Mouse (Mus musculus) CH12.LX (cell line): ENCODE measurements at regions not wholly inside any gene's neighbourhood (a gene's known extent, or its start where the extent isn't known, plus 50 kb on each side); places are given as distances from the start of the nearest gene placed in this dataset.

Experiments used
- DNase-seq: peaks from one replicate; pipeline ENCODE4 v3.0.0-alpha.2; 2013; ENCODE audit errors: extremely low read depth
- H3K27ac ChIP-seq: 2 replicates; pipeline ENCODE4 v1.5.1; 2012; ENCODE audit warnings: low read depth, mild to moderate bottlenecking, control low read depth, moderate library complexity; ENCODE audit not compliant: insufficient read depth
- H3K27me3 ChIP-seq: replicated peaks from 2 replicates; pipeline ENCODE3; 2012; ENCODE audit warnings: inconsistent platforms
- H3K36me3 ChIP-seq, 2 experiments: replicated peaks in 1 of 2; 2 replicates each; pipeline versions ENCODE3 to v1.6.1; 2012; ENCODE audit warnings: inconsistent platforms in 1 of 2, low read length in 1 of 2, mild to moderate bottlenecking in 1 of 2, mixed read lengths in 1 of 2, moderate library complexity in 1 of 2; ENCODE audit not compliant: control insufficient read depth in 1 of 2, insufficient read depth in 1 of 2
- H3K4me1 ChIP-seq, 2 experiments: 2 replicates each; pipeline ENCODE4 v1.6.1; 2012; ENCODE audit warnings: inconsistent platforms in 1 of 2, moderate library complexity in 1 of 2; ENCODE audit not compliant: insufficient read depth in 2 of 2, control insufficient read depth in 1 of 2
- H3K4me2 ChIP-seq: 2 replicates; pipeline ENCODE4 v1.6.1; 2012; ENCODE audit warnings: low read depth, mild to moderate bottlenecking, control low read depth; ENCODE audit not compliant: poor library complexity, insufficient read depth, severe bottlenecking
- H3K4me3 ChIP-seq, 3 experiments: fragments of 150-350 bp in 1 of 3; sonication (generic) in 1 of 3; replicated peaks in 1 of 3; 2 replicates each; pipeline versions ENCODE3 to v1.5.1; 2011 to 2012; ENCODE audit warnings: low read depth in 2 of 3, low read length in 2 of 3, mild to moderate bottlenecking in 2 of 3, moderate library complexity in 2 of 3, control low read depth in 1 of 3, improper control_type of control experiment in 1 of 3, inconsistent platforms in 1 of 3, mixed read lengths in 1 of 3; ENCODE audit not compliant: poor library complexity in 1 of 3
- H3K79me2 ChIP-seq: replicated peaks from 2 replicates; pipeline ENCODE4 v1.6.1; 2012; ENCODE audit warnings: mild to moderate bottlenecking, moderate library complexity; ENCODE audit not compliant: control insufficient read depth, poor library complexity, insufficient read depth, severe bottlenecking; ENCODE audit errors: extremely low read depth
- H3K9ac ChIP-seq: 2 replicates; pipeline ENCODE4 v1.6.1; 2012; ENCODE audit warnings: low read depth, mild to moderate bottlenecking, control low read depth, moderate library complexity; ENCODE audit not compliant: insufficient read depth
- H3K9me3 ChIP-seq: replicated peaks from 2 replicates; pipeline ENCODE3; 2012; ENCODE audit warnings: low read length, inconsistent platforms, mixed read lengths
- CTCF ChIP-seq, 2 experiments: IDR thresholded peaks in 1 of 2; conservative IDR thresholded peaks in 1 of 2; 2 replicates each; pipeline ENCODE4 v1.5.1; 2011 to 2012; ENCODE audit warnings: low read depth in 2 of 2, low read length in 2 of 2, improper control_type of control experiment in 1 of 2, inconsistent platforms in 1 of 2, mild to moderate bottlenecking in 1 of 2, moderate library complexity in 1 of 2
- E2F4 ChIP-seq: IDR thresholded peaks from 2 replicates; pipeline ENCODE4 v1.6.1; 2011; ENCODE audit warnings: low read depth, low read length, improper control_type of control experiment; ENCODE audit not compliant: insufficient replicate concordance
- ELF1 ChIP-seq: IDR thresholded peaks from 2 replicates; pipeline ENCODE4 v1.6.1; 2014; ENCODE audit warnings: low read depth, mild to moderate bottlenecking, inconsistent platforms, low read length, improper control_type of control experiment
- EP300 ChIP-seq: IDR thresholded peaks from 2 replicates; pipeline ENCODE4 v1.6.1; 2011; ENCODE audit warnings: low read length, improper control_type of control experiment
- ETS1 ChIP-seq: conservative IDR thresholded peaks from 2 replicates; pipeline ENCODE4 v1.6.1; 2012; ENCODE audit warnings: low read depth, mild to moderate bottlenecking, inconsistent platforms, low read length, improper control_type of control experiment, moderate library complexity
- JUN ChIP-seq: IDR thresholded peaks from 2 replicates; pipeline ENCODE4 v1.6.1; 2011; ENCODE audit warnings: low read depth, mild to moderate bottlenecking, low read length, improper control_type of control experiment, moderate library complexity; ENCODE audit not compliant: insufficient read depth
- KAT2A ChIP-seq: IDR thresholded peaks from 2 replicates; pipeline ENCODE4 v1.6.1; 2012; ENCODE audit warnings: low read length, improper control_type of control experiment, inconsistent platforms; ENCODE audit not compliant: insufficient replicate concordance
- MAFK ChIP-seq: IDR thresholded peaks from 2 replicates; pipeline ENCODE4 v1.6.1; 2011; ENCODE audit warnings: low read length, improper control_type of control experiment; ENCODE audit not compliant: insufficient replicate concordance
- MYC ChIP-seq: IDR thresholded peaks from 2 replicates; pipeline ENCODE4 v1.6.1; 2011; ENCODE audit warnings: low read depth, mild to moderate bottlenecking, improper control_type of control experiment, low read length
- NELFE ChIP-seq: IDR thresholded peaks from 2 replicates; pipeline ENCODE4 v1.6.1; 2011; ENCODE audit warnings: low read depth, low read length, improper control_type of control experiment
- POLR2AphosphoS2 ChIP-seq: IDR thresholded peaks from 2 replicates; pipeline ENCODE4 v1.6.1; 2011; ENCODE audit warnings: low read depth, low read length, improper control_type of control experiment
- RCOR1 ChIP-seq: conservative IDR thresholded peaks from 2 replicates; pipeline ENCODE4 v1.6.1; 2012; ENCODE audit warnings: low read depth, mild to moderate bottlenecking, inconsistent platforms, low read length, improper control_type of control experiment
- USF1 ChIP-seq: IDR thresholded peaks from 2 replicates; pipeline ENCODE4 v1.6.1; 2014; ENCODE audit warnings: low read depth, mild to moderate bottlenecking, inconsistent platforms, low read length, improper control_type of control experiment
- USF2 ChIP-seq: conservative IDR thresholded peaks from 2 replicates; pipeline ENCODE4 v1.6.1; 2011; ENCODE audit warnings: low read depth, low read length, improper control_type of control experiment
- ZC3H11A ChIP-seq: IDR thresholded peaks from 2 replicates; pipeline ENCODE4 v1.6.1; 2012; ENCODE audit warnings: low read depth, mild to moderate bottlenecking, inconsistent platforms, low read length, improper control_type of control experiment
- ZMIZ1 ChIP-seq: IDR thresholded peaks from 2 replicates; pipeline ENCODE4 v1.6.1; 2012; ENCODE audit warnings: low read depth, mild to moderate bottlenecking, inconsistent platforms, low read length, improper control_type of control experiment
- dilution Hi-C: fragments of 300-500 bp; cut with MboI; formaldehyde crosslinking; loops from 2 replicates; pipeline ENCODE4 v1.14.3; 2020; ENCODE audit warnings: low sequenced_read_pairs; ENCODE audit not compliant: extremely low pct_unique_long_range_greater_than_20kb, extremely low pct_ligation_motif_present
- in situ Hi-C: fragments of 300-500 bp; cut with MboI; formaldehyde crosslinking; loops from 3 replicates; pipeline ENCODE4 v1.14.3; 2019; ENCODE audit warnings: low sequenced_read_pairs, low pct_ligation_motif_present, low pct_unique_long_range_greater_than_20kb, mixed read lengths

GRCm38 (mm10) chr11:55919066-55919465 lies 121.7 kb downstream of the Nmur2 start:
- no peak overlapping the region for H3K9ac ChIP-seq
- H3K36me3 ChIP-seq = no peaks in the 10 kb centered on the region
- H3K79me2 ChIP-seq = no peaks in the 10 kb centered on the region
- TF ChIP-seq EP300 (no peak), ZC3H11A (no peak)
- H3K27ac ChIP-seq = no peak overlapping the region
- no peaks in the 10 kb centered on the region for H3K9me3 ChIP-seq
- dilution Hi-C loops = no loop called here
- no peaks in the 10 kb centered on the region for H3K4me1 ChIP-seq
- H3K4me3 ChIP-seq = no peak overlapping the region
- DNase-seq = no peak
- peaks cover 74% of the 10 kb centered on the region for H3K27me3 ChIP-seq
- H3K4me2 ChIP-seq = no peak overlapping the region
- in situ Hi-C loops = no loop called here

GRCm38 (mm10) chr11:55918411-55918810 lies 122.4 kb downstream of the Nmur2 start:
- Histone ChIP-seq H3K27ac (no peak overlapping the region), H3K4me2 (no peak overlapping the region), H3K4me3 (no peak overlapping the region), H3K79me2 (no peaks in the 10 kb centered on the region), H3K36me3 (no peaks in the 10 kb centered on the region), H3K27me3 (peaks cover 78% of the 10 kb centered on the region), H3K4me1 (no peaks in the 10 kb centered on the region), H3K9ac (no peak overlapping the region), H3K9me3 (no peaks in the 10 kb centered on the region)
- dilution Hi-C loops (no loop called here), in situ Hi-C loops (no loop called here)
- TF ChIP-seq EP300 = no peak
- TF ChIP-seq USF1 = no peak
- no peak for TF ChIP-seq NELFE
- TF ChIP-seq ZMIZ1 = no peak
- TF ChIP-seq POLR2AphosphoS2 = no peak
- no peak for TF ChIP-seq RCOR1
- TF ChIP-seq E2F4 = no peak
- no peak for TF ChIP-seq ELF1
- TF ChIP-seq ETS1 = no peak
- no peak for TF ChIP-seq KAT2A
- TF ChIP-seq MYC = no peak
- no peak for TF ChIP-seq USF2
- TF ChIP-seq CTCF (conservative IDR thresholded peaks at IDR 0.05 in 1 of 2, IDR thresholded peaks at IDR 0.05 in 1 of 2; ENCODE audit: low read depth in 2 of 2, low read length in 2 of 2) = no peak
- TF ChIP-seq MAFK = no peak
- no peak for TF ChIP-seq JUN
- DNase-seq = no peak
